Mouse (Mus musculus): ENCODE data around the gene Clasp1.
A peak's percentile ranks its signal among the peaks of the same experiment; 100 is the strongest.

The Clasp1 gene

GRCm38 (mm10) chr1:118388757-118389453, at the start of gene Clasp1:
Gene Clasp1 (plus strand): TSS chr1:118389058.
- peak; percentile 98 for DNase-seq (ENCODE audit: low read depth, low spot score)

- no peak for DNase-seq (ENCODE audit: low read depth, low spot score)
Measured at GRCm38 (mm10) chr1:118343649-118344435, 45.0 kb upstream of the Clasp1 start.

- no peak for DNase-seq (ENCODE audit: low read depth, low spot score)
Measured at GRCm38 (mm10) chr1:118349922-118350321, 38.9 kb upstream of the Clasp1 start.

- DNase-seq (ENCODE audit: low read depth, low spot score): peak; percentile 21
Measured at GRCm38 (mm10) chr1:118359071-118359761, 29.6 kb upstream of the Clasp1 start.

GRCm38 (mm10) chr1:118367970-118368369, 20.9 kb upstream of the Clasp1 start:
- peak; percentile 82 for DNase-seq (ENCODE audit: low read depth, low spot score)

DNA sequence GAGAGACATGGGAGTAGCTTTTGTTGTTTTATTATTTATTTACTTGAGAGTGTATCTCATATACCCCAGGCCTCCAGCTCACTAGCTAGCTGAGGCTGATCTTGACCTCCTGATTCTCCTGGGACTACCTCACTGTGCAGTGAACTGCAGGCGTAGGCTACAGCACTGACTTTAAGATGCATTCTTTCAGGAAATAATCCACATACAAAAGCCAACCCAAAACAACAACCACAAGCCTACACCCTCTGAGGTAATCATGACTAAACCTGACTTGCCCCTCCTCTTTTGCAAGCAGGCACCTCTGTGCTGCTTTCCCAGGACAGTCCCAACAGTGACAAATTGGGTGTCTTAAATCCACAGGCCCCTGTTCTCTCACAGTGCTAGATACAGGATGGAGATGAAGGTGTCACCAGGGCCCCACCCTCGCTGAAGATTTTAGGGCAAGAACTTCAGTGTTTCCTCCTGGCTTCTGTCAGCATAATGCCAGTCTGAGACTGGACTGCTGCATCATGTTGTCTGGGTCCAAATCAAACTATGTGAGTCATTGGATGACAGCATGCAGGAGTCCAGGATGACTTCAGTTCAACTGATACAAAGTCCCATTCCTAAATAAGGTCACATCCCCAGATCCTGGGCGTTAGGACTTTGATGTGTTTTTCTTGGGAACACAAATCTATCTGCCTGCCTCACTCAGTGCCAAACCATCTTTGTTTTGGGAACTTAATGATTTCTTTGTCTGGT, 20.0 kb upstream of the Clasp1 start:
- DNase-seq (ENCODE audit: low read depth, low spot score): peak; percentile 89

DNA sequence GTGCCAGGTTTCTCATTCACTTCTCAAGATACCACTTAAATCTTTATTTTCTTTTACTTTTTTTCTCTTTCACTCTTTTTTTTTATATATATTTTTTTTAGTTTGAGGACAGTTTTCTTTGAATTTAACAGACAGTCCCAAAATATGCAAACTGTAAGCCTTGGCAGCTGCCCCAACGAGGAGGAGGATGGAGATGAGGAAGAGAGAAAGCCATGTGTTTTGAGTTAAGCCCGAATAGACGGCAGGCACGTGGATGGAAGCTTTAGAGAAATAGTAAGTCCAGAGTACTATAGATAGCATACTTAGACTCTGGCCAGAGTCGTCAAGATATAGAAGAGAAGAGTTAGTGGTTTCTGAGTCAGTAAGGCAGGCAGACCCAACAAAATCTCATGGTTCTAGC, 11.1 kb upstream of the Clasp1 start:
- no peak for DNase-seq (ENCODE audit: low read depth, low spot score)

DNA sequence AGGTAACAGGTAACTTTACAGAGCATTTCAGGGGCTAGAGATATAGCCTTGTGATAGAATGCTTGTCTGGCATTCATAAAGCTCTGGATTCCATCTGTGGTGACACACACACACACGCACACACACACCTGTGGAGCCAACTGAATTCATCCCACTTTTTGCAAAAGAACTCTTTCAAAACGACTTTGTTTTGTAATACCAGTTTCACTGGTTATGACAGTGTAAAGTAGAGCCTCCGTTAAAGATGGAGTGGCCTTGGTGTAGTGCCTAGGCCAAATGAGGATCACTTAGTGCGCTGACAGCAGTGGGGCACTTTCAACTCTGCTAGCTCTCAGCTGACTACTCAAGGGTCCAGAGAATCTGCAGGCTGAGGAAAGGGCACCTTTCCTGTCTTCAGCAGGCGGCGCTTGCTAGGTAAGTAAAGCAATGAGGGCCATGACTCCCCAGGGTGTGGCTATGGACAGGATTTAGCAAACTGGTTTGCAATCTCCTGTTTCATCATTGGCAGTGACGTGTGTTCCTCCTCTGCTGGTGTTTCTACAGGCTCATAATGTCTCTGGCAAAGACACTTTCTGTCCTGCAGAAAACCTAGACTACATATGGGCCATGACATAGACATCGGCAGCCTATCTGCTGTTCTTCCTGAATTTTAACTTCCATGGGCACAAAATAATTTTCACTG, 8.6 kb upstream of the Clasp1 start:
- no peak for DNase-seq (ENCODE audit: low read depth, low spot score)

- DNase-seq (ENCODE audit: low read depth, low spot score): peak; percentile 85
Measured at GRCm38 (mm10) chr1:118388127-118388756, 616 bp upstream of the Clasp1 start.

GRCm38 (mm10) chr1:118389454-118390265, 802 bp downstream of the Clasp1 start:
- peak; percentile 56 for DNase-seq (ENCODE audit: low read depth, low spot score)

- DNase-seq (ENCODE audit: low read depth, low spot score): peak; percentile 27
Measured at GRCm38 (mm10) chr1:118390266-118390660, 1.4 kb downstream of the Clasp1 start.

GRCm38 (mm10) chr1:118390871-118391387, 2.1 kb downstream of the Clasp1 start:
- DNase-seq (ENCODE audit: low read depth, low spot score): peak; percentile 28

DNA sequence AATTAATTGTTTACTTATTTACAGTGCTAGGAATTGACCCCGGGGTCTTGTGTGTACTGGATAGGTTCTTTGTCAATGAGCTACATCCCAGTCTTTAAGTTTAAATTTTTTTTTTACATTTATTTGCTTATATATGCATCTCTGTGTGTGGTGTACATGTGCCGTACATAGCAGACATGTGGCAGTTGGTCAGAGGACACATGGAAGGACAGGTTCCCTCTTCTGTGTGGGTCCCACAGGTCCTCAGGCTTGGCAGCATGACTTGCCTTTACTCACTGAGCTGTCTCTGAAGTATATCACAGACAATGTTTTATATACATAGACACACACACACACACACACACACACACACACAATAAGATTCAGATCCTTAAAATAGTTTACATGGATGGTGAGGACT, 3.4 kb downstream of the Clasp1 start:
- DNase-seq (ENCODE audit: low read depth, low spot score): no peak

DNA sequence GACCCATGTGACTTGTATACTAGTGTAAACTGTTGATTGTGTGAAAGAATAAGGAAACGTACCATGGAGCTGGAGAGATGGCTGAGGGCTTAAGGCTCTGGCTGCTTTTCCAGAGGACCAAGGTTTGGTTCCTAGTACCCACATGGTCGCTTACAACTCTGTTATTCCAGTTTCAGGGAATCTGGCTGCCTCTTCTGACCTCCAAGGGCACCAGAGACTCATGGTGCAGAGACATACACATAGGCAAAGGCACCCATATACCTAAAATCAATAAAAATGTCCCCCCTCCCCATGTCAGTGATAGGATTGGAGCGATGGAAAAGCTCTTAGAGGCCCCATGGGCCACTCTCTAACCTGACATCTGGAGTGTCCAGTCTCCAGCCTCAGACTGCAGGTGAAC, 5.1 kb downstream of the Clasp1 start:
- DNase-seq (ENCODE audit: low read depth, low spot score): no peak

GRCm38 (mm10) chr1:118397866-118398265, 9.0 kb downstream of the Clasp1 start:
- DNase-seq (ENCODE audit: low read depth, low spot score): no peak

GRCm38 (mm10) chr1:118398567-118398966, 9.7 kb downstream of the Clasp1 start:
- no peak for DNase-seq (ENCODE audit: low read depth, low spot score)

DNA sequence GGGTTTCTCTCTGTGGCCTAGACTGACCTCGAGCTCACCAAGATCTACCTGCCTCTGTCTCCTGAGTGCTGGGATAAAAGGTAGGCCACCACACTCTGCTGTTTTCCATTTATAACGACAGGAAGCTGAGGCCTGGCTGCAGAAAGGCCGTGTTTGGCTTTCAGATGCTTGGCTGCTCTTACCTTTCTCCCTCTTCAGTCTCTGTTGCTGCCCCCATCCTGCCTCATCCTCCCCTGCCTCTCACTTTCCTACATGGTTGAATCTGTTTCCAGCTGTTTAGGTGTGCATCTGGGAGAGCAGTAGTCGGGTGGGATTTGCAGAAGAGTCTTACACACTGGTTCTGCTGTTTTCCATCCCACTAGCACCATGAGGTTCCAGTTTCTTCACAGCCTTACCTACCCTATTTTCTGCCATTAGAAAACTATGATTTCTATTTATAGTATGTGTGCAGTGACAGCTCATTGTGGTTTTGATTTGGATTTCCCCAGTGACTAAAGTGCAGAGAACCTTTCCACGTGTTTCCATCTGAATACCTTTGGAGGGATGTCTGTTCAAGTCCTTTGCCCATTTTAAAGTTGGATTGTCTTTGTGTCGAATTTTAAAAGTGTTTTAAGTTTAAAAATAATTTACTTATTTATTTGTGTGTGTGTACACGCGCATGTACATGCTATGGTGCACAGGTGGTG, 10.9 kb downstream of the Clasp1 start:
- DNase-seq (ENCODE audit: low read depth, low spot score): peak; percentile 59

- DNase-seq (ENCODE audit: low read depth, low spot score): no peak
Measured at GRCm38 (mm10) chr1:118401991-118402390, 13.1 kb downstream of the Clasp1 start.

- DNase-seq (ENCODE audit: low read depth, low spot score): peak; percentile 62
Measured at GRCm38 (mm10) chr1:118402556-118402955, 13.7 kb downstream of the Clasp1 start.
